Mouse (Mus musculus): Measurements from ENCODE around the gene Rims3. TPM values are rescaled to one million over a fixed set of nuclear protein-coding genes. Genes with fewer than 3 reads are reported as not detected.

Gene Rims3
- polyA plus RNA-seq, 1 experiment from 2014 or later = 23.3 TPM

DNA sequence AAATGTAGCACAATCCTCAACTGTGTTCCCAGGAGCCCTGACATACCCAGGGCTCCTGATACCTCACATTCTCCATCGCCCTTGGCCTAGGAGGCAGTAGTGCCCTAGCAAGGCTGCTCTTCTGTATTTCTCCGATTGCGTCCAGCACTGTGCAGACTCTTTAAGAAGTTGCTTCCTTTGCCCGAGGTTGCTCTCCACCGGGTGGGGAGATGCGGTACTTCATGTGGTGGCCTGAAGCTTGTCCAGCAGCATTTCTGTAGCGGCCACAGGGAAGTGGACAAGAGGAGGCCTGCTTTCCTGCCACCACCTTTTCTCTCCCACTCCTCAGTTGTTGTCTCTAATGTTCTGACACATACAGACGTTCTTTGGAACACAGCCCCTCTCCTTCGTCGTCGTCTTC lies 40.0 kb downstream of the Rims3 start:
- no peak overlapping the region for H3K27ac ChIP-seq (replicated peaks)
- ATAC-seq (ENCODE audit: low FRiP score) = no peak
- 85% methylated on average over 11 of the region's 11 CpGs for WGBS
- H3K9me3 ChIP-seq (replicated peaks) = no peaks in the 10 kb centered on the region
- H3K4me1 ChIP-seq = no peaks in the 10 kb centered on the region
- no peak overlapping the region for H3K9ac ChIP-seq (replicated peaks)
- H3K4me3 ChIP-seq (replicated peaks) = no peak overlapping the region
- peaks cover 7% of the 10 kb centered on the region; the same call in 1 of the 2 replicates for H3K36me3 ChIP-seq
- no peaks in the 10 kb centered on the region for H3K27me3 ChIP-seq (replicated peaks)
- H3K4me2 ChIP-seq = no peak overlapping the region

DNA sequence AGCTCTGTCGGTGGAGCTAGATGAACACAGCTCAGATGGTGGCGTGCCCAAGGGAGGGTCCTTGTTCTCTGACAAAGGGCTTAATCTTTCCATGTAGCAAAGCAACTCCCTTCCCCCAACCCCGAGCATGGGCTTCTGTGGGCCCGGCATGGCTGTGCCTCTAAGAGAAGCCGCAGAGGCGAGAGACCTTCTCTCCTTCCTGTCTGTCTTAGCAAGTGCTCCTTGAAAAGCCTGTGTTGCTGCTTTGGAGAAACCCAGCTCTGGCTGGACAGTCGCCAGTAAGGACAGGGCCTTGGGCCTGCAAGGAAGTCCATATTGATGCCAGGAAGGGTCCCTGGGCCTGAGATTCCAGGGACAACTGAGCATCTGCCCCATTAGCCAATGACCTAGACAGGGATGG lies 40.6 kb downstream of the Rims3 start:
- Histone ChIP-seq H3K27me3 (replicated peaks) (no peaks in the 10 kb centered on the region), H3K4me1 (no peaks in the 10 kb centered on the region), H3K4me3 (replicated peaks) (no peak overlapping the region), H3K36me3 (peaks cover 7% of the 10 kb centered on the region; the same call in 1 of the 2 replicates), H3K27ac (replicated peaks) (no peak overlapping the region), H3K4me2 (no peak overlapping the region), H3K9ac (replicated peaks) (no peak overlapping the region), H3K9me3 (replicated peaks) (no peaks in the 10 kb centered on the region)
- WGBS = 80% methylated on average over 7 of the region's 7 CpGs
- no peak for ATAC-seq (ENCODE audit: low FRiP score)

DNA sequence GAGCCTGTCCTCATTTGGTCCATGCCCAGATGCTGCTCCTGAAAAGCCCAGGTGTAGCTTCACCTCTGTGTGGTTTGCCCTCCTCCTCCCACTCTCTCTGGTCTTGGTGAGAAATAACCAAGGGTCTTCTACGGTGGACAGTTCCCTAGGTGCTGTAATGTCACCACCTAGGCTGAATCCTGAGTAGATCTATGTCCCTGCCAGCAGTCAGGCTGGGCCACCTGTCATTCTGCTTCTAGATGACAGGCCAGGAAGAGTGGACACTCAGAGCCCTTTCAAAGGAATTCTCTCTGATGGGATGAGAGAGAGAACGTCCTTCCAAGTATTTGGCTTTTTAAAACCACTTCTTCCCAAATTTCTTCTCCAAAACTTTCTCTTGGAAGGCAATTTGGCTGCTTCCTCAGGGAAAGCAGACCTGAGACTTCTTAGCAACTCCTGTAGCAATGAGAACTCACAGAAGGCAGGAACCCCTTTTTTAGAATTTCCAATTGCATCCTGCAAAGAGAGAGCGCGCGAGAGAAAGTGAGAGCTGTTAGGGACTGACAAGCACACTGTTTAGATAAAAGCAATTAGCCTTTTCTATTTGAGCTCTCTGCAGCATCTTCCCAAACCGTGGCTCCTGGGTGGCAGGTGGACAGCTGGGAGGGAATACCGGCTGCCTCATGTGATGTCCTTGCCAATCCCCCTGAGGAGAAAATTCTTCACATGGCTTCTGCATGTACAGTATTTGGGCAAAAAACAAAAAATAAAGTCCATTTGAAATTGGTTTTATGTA lies 41.4 kb downstream of the Rims3 start:
- Histone ChIP-seq H3K27me3 (replicated peaks) (no peaks in the 10 kb centered on the region), H3K4me1 (no peaks in the 10 kb centered on the region), H3K4me3 (replicated peaks) (no peak overlapping the region), H3K9ac (replicated peaks) (no peak overlapping the region), H3K9me3 (replicated peaks) (no peaks in the 10 kb centered on the region), H3K4me2 (no peak overlapping the region), H3K27ac (replicated peaks) (no peak overlapping the region), H3K36me3 (peaks cover 7% of the 10 kb centered on the region; the same call in 1 of the 2 replicates)
- no peak for ATAC-seq (ENCODE audit: low FRiP score)
- 74% methylated on average over 7 of the region's 7 CpGs for WGBS

DNA sequence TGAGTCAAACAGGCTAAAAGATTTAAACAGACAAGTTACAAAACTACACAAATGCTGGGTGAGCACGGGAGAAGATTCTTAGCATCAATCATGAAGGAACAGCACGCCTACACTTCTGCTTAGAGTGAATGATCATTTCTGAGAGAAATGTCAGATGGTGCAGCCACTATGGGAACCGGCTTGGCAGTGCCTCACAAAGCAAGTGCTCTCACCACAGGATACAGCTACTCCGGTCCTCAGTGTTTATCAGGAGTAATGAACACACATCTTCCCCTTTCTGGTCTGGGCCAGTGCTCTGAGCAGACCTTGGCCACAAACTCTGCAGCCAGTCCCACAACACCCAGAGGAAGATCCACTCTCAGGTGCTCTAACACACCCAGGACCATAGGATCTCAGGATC lies 49.9 kb downstream of the Rims3 start:
- no peak overlapping the region for H3K4me2 ChIP-seq
- ATAC-seq (ENCODE audit: low FRiP score) = no peak
- no peak overlapping the region for H3K27ac ChIP-seq (replicated peaks)
- no peak overlapping the region for H3K4me3 ChIP-seq (replicated peaks)
- H3K4me1 ChIP-seq = no peaks in the 10 kb centered on the region
- no peaks in the 10 kb centered on the region for H3K9me3 ChIP-seq (replicated peaks)
- 76% methylated on average over 4 of the region's 4 CpGs for WGBS
- H3K36me3 ChIP-seq = no peaks in the 10 kb centered on the region
- no peak overlapping the region for H3K9ac ChIP-seq (replicated peaks)
- no peaks in the 10 kb centered on the region for H3K27me3 ChIP-seq (replicated peaks)

DNA sequence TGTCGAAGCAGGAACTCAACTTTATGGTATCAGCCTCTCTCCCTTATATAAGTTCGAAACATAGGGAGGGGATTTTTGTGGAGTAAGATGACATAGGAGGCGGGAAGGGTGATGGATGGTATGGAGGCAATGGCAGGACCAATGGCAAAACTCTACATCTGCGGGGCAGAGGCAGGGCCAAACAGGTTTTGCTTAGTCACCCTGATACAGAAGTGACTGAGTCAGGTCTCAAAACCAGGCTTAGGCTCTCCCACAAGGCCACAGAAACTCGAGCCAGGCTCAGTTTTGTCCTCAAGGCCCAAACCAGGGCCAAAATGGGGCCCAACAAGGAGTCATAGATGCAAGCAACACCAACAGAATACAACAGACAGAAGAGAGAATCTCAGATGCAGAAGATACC lies 51.0 kb downstream of the Rims3 start:
- Histone ChIP-seq H3K27ac (replicated peaks) (no peak overlapping the region), H3K4me1 (0 out of 2 replicates have a peak, but pooled peaks cover 2% of the 10 kb centered on the region), H3K27me3 (replicated peaks) (no peaks in the 10 kb centered on the region), H3K9me3 (replicated peaks) (no peaks in the 10 kb centered on the region), H3K36me3 (no peaks in the 10 kb centered on the region), H3K4me2 (no peak overlapping the region), H3K9ac (replicated peaks) (no peak overlapping the region), H3K4me3 (replicated peaks) (no peak overlapping the region)
- 84% methylated on average over 5 of the region's 5 CpGs for WGBS
- no peak for ATAC-seq (ENCODE audit: low FRiP score)

DNA sequence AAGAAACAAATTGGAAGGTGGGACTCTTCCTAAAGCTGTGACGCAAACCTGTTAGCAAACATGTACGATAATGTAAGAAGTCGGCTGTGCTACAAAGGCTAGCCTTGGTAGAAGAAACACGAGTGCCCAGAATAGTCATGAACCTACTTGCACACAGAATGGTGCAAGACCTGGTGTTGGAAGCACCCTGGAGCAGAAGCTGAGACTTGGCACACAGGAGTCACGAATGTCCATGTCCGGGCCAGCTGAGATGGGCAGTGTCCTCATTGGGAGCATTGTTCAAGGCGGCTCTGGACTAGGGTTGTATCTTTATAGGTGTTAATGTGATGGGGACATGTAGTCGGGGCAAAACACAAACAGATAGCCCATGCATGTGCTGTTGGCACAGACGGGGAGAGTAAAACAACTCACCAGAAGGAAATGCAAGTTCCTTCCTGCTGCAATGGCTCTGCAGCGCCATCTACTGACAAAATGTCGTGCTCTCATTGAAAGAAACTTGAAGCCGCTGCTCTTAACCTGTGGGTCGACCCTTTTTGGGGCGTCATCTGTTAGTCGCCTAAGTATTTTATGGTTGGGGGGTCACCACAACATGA lies 55.0 kb downstream of the Rims3 start:
- peak; percentile 57; the same call in 1 of the 2 replicates for ATAC-seq (ENCODE audit: low FRiP score)
- no peaks in the 10 kb centered on the region for H3K27me3 ChIP-seq (replicated peaks)
- H3K27ac ChIP-seq (replicated peaks) = no peak overlapping the region
- no peaks in the 10 kb centered on the region for H3K36me3 ChIP-seq
- no peak overlapping the region for H3K9ac ChIP-seq (replicated peaks)
- no peak overlapping the region for H3K4me3 ChIP-seq (replicated peaks)
- WGBS = 33% methylated on average over 15 of the region's 15 CpGs
- no peaks in the 10 kb centered on the region for H3K9me3 ChIP-seq (replicated peaks)
- H3K4me1 ChIP-seq = 0 out of 2 replicates have a peak, but pooled peaks cover 2% of the 10 kb centered on the region
- peak overlapping the region; percentile 28 for H3K4me2 ChIP-seq

DNA sequence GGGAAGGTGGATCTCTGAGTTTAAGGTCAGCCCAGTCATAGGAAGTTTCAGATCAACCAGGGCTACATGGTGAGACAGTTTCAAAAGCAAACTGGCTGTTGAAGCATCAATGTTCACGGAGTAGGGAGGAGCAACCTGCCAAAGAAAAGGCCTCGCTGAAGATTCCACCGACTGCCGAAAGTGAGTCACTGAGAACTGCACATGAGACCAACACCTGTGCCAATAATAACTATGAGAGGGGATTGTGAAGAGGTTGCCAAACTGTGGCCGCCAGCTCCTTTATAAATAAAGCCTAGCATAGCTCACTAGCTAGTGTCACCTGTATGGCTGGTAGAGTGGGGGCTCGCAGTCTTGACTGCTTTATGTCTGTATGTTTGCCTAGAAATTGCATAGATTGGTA lies 56.5 kb downstream of the Rims3 start:
- H3K27me3 ChIP-seq (replicated peaks) = no peaks in the 10 kb centered on the region
- no peaks in the 10 kb centered on the region for H3K9me3 ChIP-seq (replicated peaks)
- no peak overlapping the region for H3K4me3 ChIP-seq (replicated peaks)
- H3K27ac ChIP-seq (replicated peaks) = no peak overlapping the region
- H3K4me1 ChIP-seq = 0 out of 2 replicates have a peak, but pooled peaks cover 2% of the 10 kb centered on the region
- ATAC-seq (ENCODE audit: low FRiP score) = no peak
- no peaks in the 10 kb centered on the region for H3K36me3 ChIP-seq
- no peak overlapping the region for H3K9ac ChIP-seq (replicated peaks)
- WGBS = 85% methylated on average over 6 of the region's 6 CpGs
- H3K4me2 ChIP-seq = no peak overlapping the region

DNA sequence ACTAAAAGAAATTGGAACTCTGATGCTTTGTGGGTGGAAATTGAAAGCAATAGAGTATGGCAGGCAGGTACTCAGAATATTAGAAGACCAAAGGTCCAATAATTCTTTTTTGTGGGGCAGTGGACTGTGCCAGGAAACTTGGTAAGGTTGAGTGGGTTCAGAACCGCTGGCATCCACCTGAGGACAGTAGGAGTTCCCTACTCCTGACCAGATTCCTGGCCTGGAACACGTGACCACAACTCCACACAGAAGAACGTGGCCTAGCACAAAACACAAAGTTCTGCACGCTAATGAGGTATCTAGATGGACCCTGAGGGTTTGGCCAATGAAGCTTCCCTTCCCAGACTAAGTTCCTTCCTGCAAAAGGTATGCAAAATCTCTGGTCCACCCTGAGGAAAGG lies 58.2 kb downstream of the Rims3 start:
- Histone ChIP-seq H3K27me3 (replicated peaks) (no peaks in the 10 kb centered on the region), H3K4me1 (0 out of 2 replicates have a peak, but pooled peaks cover 2% of the 10 kb centered on the region), H3K4me2 (no peak overlapping the region), H3K9ac (replicated peaks) (no peak overlapping the region), H3K9me3 (replicated peaks) (no peaks in the 10 kb centered on the region), H3K4me3 (replicated peaks) (no peak overlapping the region), H3K36me3 (no peaks in the 10 kb centered on the region), H3K27ac (replicated peaks) (no peak overlapping the region)
- 60% methylated on average over 4 of the region's 4 CpGs for WGBS
- no peak for ATAC-seq (ENCODE audit: low FRiP score)

DNA sequence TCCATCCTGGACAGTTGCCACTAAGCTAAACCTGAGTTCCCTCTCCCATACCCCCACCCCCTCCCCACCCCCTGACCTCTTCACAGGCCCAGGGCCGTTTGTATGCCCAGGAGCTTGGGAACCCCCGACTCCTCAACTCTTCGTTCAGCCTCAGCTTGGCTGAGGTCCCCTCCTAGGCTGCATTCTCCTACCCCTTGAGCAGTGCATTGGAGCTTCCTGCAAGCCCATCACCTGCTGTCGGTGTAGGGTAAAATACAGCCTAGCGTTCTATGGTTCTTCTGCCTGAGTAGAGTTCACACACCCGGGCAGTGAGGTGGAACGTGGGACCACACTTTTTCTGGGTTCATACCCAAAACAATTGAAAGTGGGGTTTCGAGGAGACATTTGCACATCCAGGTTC lies 58.8 kb downstream of the Rims3 start:
- H3K36me3 ChIP-seq = no peaks in the 10 kb centered on the region
- 0 out of 2 replicates have a peak, but pooled peaks cover 2% of the 10 kb centered on the region for H3K4me1 ChIP-seq
- WGBS = 66% methylated on average over 8 of the region's 8 CpGs
- no peaks in the 10 kb centered on the region for H3K9me3 ChIP-seq (replicated peaks)
- no peak for ATAC-seq (ENCODE audit: low FRiP score)
- H3K27ac ChIP-seq (replicated peaks) = no peak overlapping the region
- no peaks in the 10 kb centered on the region for H3K27me3 ChIP-seq (replicated peaks)
- no peak overlapping the region for H3K4me3 ChIP-seq (replicated peaks)
- H3K9ac ChIP-seq (replicated peaks) = no peak overlapping the region
- H3K4me2 ChIP-seq = no peak overlapping the region

DNA sequence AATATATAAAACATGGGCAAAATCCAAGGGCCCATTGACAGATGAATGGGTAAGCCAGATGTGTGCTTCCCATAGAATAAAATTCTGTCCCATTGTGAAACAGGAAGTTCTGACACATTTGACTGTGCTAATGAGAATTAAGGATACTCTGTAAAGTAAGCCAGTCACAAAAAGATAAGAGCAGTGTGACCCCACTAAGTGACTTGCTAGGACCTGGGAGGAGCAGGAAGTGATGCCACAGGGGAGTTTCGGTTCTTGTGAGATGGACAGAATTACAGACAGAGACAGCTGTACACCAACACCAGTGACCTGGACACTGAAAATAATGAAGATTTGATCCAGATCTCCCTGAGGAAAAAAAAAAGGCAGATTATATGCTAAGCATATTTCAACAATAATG lies 59.2 kb downstream of the Rims3 start:
- no peak overlapping the region for H3K27ac ChIP-seq (replicated peaks)
- H3K4me2 ChIP-seq = no peak overlapping the region
- H3K9ac ChIP-seq (replicated peaks) = no peak overlapping the region
- 0 out of 2 replicates have a peak, but pooled peaks cover 2% of the 10 kb centered on the region for H3K4me1 ChIP-seq
- no peaks in the 10 kb centered on the region for H3K27me3 ChIP-seq (replicated peaks)
- WGBS = 91% methylated on average over 1 of the region's 1 CpGs
- no peaks in the 10 kb centered on the region for H3K9me3 ChIP-seq (replicated peaks)
- no peak for ATAC-seq (ENCODE audit: low FRiP score)
- H3K36me3 ChIP-seq = peaks cover 1% of the 10 kb centered on the region; the same call in 1 of the 2 replicates
- no peak overlapping the region for H3K4me3 ChIP-seq (replicated peaks)

DNA sequence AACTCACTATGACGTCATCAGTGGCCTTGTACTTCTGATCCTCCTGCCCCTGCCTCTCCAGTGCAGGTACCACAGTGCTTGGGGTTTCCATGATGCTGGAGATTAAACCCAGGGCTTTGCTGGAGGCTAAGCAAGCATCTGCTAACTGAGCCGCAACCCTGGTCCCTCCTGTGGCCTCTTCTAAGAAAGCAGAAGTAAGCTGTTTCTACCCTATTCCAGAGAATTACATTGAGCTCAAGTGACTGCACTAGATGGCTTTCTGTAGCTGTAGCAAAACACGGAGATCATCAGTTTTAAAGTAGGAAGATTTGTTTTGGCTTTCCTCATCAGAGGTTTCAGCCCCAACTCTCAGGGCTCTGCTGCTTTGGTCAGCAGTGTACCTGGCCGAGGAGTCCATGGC lies 59.9 kb downstream of the Rims3 start:
- 0 out of 2 replicates have a peak, but pooled peaks cover 2% of the 10 kb centered on the region for H3K4me1 ChIP-seq
- WGBS = 71% methylated on average over 4 of the region's 4 CpGs
- H3K4me3 ChIP-seq (replicated peaks) = no peak overlapping the region
- H3K4me2 ChIP-seq = no peak overlapping the region
- no peaks in the 10 kb centered on the region for H3K27me3 ChIP-seq (replicated peaks)
- no peak for ATAC-seq (ENCODE audit: low FRiP score)
- H3K9me3 ChIP-seq (replicated peaks) = no peaks in the 10 kb centered on the region
- peaks cover 5% of the 10 kb centered on the region for H3K36me3 ChIP-seq
- H3K27ac ChIP-seq (replicated peaks) = no peak overlapping the region
- no peak overlapping the region for H3K9ac ChIP-seq (replicated peaks)

DNA sequence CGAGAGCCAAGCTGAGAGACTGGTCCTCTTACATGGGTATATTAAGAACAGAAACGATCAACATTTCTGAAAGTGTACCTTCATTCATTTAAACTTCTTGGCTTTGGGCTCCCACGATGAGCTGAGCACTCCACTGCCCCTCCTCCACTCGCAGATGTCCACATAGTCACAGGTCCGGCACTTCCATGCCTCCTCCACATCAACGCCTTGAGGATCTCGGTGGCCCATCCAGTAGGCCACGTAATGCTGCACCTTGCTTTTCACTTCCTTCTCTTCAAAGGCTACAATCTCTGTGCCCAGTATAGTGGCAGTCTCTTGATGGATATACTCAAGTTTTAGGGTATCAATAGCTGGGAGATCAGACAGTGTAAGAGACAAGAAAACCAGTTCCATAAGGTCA lies 66.8 kb downstream of the Rims3 start:
- no peak overlapping the region for H3K9ac ChIP-seq (replicated peaks)
- H3K27me3 ChIP-seq (replicated peaks) = no peaks in the 10 kb centered on the region
- H3K4me1 ChIP-seq = peaks cover 15% of the 10 kb centered on the region
- ATAC-seq (ENCODE audit: low FRiP score) = no peak
- no peak overlapping the region for H3K4me2 ChIP-seq
- 97% methylated on average over 8 of the region's 8 CpGs for WGBS
- H3K4me3 ChIP-seq (replicated peaks) = no peak overlapping the region
- H3K27ac ChIP-seq (replicated peaks) = no peak overlapping the region
- peaks cover 34% of the 10 kb centered on the region for H3K36me3 ChIP-seq
- H3K9me3 ChIP-seq (replicated peaks) = peaks cover 9% of the 10 kb centered on the region; the same call in 1 of the 2 replicates
